ENCODE assay signal across 8 mouse cellular contexts in the genomic region with DNA sequence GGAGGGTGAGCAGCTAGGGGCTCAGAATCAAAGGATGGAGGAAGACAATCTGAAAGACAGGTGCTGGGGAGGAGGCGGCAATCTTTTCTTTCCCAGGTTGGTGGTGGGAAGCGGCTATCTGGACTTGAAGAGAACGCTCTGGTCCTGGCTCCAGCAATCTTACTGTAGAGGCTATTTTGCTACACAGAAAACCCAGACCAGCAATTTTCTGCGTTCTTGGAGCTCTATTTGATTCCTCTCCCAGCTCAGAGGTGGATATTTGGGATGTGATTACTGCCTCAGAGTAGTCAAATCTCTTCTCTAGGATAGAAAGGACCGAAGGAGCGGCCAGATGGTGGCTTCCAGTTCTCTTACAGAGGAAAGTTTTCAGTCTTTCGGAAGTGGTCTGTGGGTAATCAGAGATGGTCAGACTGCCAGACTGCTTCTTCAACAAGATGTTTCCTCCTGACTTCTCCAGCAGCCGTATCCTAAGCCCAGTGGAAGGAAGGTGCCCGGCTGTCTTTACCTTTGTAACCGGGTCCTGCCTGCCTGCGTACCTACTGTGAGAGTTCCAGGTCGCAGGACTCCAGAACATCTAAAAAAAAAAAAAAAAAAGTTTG. TPM values are rescaled to one million over a fixed set of nuclear protein-coding genes. Genes with fewer than 3 reads are reported as not detected.
A peak's percentile ranks its signal among the peaks of the same experiment; 100 is the strongest.
DNase-seq lines count a peak whose midpoint lies in the region; ATAC-seq and TF ChIP-seq lines count a peak whose summit lies in the region.

No protein-coding gene starts in this region.

- H3K4me3 ChIP-seq in liver, embryonic 13.5 days (replicated peaks), result no peak overlapping the region
- no peak overlapping the region for H3K4me3 ChIP-seq in liver, embryonic 12.5 days
- peak overlapping the region; percentile 63 for H3K4me3 ChIP-seq in embryonic facial prominence, embryonic 14.5 days (ENCODE audit: low read depth, low read length)
- H3K4me3 ChIP-seq in hindbrain, postnatal 0 days (ENCODE audit: low read length), result peak overlapping the region; percentile 62
- H3K4me3 ChIP-seq in neural tube, embryonic 12.5 days, result no peak overlapping the region

- WGBS in liver, embryonic 13.5 days (ENCODE audit: insufficient replicate concordance), result 13% methylated on average over 12 of the region's 12 CpGs
- WGBS in liver, embryonic 12.5 days (ENCODE audit: insufficient replicate concordance), result 12% methylated on average over 12 of the region's 12 CpGs
- 33% methylated on average over 12 of the region's 12 CpGs for WGBS in embryonic facial prominence, embryonic 14.5 days
- WGBS in hindbrain, postnatal 0 days, result 35% methylated on average over 12 of the region's 12 CpGs
- WGBS in neural tube, embryonic 12.5 days, result 38% methylated on average over 12 of the region's 12 CpGs

- DNase-seq in liver, embryonic 13.5 days, result no peak
- no peak for DNase-seq in embryonic facial prominence, embryonic 14.5 days (ENCODE audit: low spot score)
- DNase-seq in hindbrain, postnatal 0 days (ENCODE audit: low spot score), result no peak
- DNase-seq in yolk sac, embryonic 10.5 days (ENCODE audit: low spot score), result no peak
- DNase-seq in cerebellum, adult 11 months, result no peak
- no peak for DNase-seq in adrenal gland, postnatal 25 days

- TF ChIP-seq CTCF in hindbrain, postnatal 0 days (IDR thresholded peaks at IDR 0.05; ENCODE audit: low read depth), result no peak

- no peaks in the 10 kb centered on the region for H3K36me3 ChIP-seq in liver, embryonic 13.5 days
- no peaks in the 10 kb centered on the region for H3K36me3 ChIP-seq in liver, embryonic 12.5 days
- H3K36me3 ChIP-seq in embryonic facial prominence, embryonic 14.5 days (ENCODE audit: control insufficient read depth, insufficient read depth, low read length), result no peaks in the 10 kb centered on the region
- H3K36me3 ChIP-seq in hindbrain, postnatal 0 days (ENCODE audit: insufficient read depth, low read length), result no peaks in the 10 kb centered on the region
- no peaks in the 10 kb centered on the region for H3K36me3 ChIP-seq in neural tube, embryonic 12.5 days

- no peaks in the 10 kb centered on the region; the same call in 1 of the 2 replicates for H3K4me1 ChIP-seq in liver, embryonic 13.5 days (replicated peaks)
- H3K4me1 ChIP-seq in liver, embryonic 12.5 days, result no peaks in the 10 kb centered on the region
- H3K4me1 ChIP-seq in embryonic facial prominence, embryonic 14.5 days (ENCODE audit: control insufficient read depth, insufficient read depth, low read length), result peaks cover 20% of the 10 kb centered on the region
- H3K4me1 ChIP-seq in hindbrain, postnatal 0 days (ENCODE audit: insufficient read depth, low read length), result no peaks in the 10 kb centered on the region; the same call in 1 of the 2 replicates
- H3K4me1 ChIP-seq in neural tube, embryonic 12.5 days, result peaks cover 12% of the 10 kb centered on the region

- no peak overlapping the region for H3K27ac ChIP-seq in liver, embryonic 13.5 days
- no peak overlapping the region for H3K27ac ChIP-seq in liver, embryonic 12.5 days
- peak overlapping the region; percentile 85 for H3K27ac ChIP-seq in embryonic facial prominence, embryonic 14.5 days (replicated peaks; ENCODE audit: low read depth, low read length)
- peak overlapping the region; percentile 22; the same call in 1 of the 2 replicates for H3K27ac ChIP-seq in hindbrain, postnatal 0 days
- no peak overlapping the region for H3K27ac ChIP-seq in neural tube, embryonic 12.5 days

- H3K27me3 ChIP-seq in liver, embryonic 13.5 days, result peaks cover 72% of the 10 kb centered on the region
- H3K27me3 ChIP-seq in liver, embryonic 12.5 days (replicated peaks), result peaks cover 67% of the 10 kb centered on the region
- H3K27me3 ChIP-seq in embryonic facial prominence, embryonic 14.5 days (replicated peaks; ENCODE audit: control insufficient read depth, insufficient read depth, low read length), result no peaks in the 10 kb centered on the region
- no peaks in the 10 kb centered on the region for H3K27me3 ChIP-seq in hindbrain, postnatal 0 days (ENCODE audit: insufficient read depth, low read length)
- H3K27me3 ChIP-seq in neural tube, embryonic 12.5 days (replicated peaks), result no peaks in the 10 kb centered on the region

- H3K9ac ChIP-seq in liver, embryonic 13.5 days, result no peak overlapping the region
- H3K9ac ChIP-seq in liver, embryonic 12.5 days, result no peak overlapping the region
- H3K9ac ChIP-seq in embryonic facial prominence, embryonic 14.5 days (ENCODE audit: low read depth, low read length), result peak overlapping the region; percentile 81; the same call in 1 of the 2 replicates
- H3K9ac ChIP-seq in hindbrain, postnatal 0 days (replicated peaks; ENCODE audit: low read length), result 0 out of 2 replicates have a peak overlapping the region, but pooled peaks have one; percentile 67
- H3K9ac ChIP-seq in neural tube, embryonic 12.5 days, result no peak overlapping the region

- H3K4me2 ChIP-seq in liver, embryonic 13.5 days, result peak overlapping the region; percentile 65
- no peak overlapping the region; the same call in 1 of the 2 replicates for H3K4me2 ChIP-seq in liver, embryonic 12.5 days
- peak overlapping the region; percentile 86 for H3K4me2 ChIP-seq in embryonic facial prominence, embryonic 14.5 days (ENCODE audit: low read depth, low read length)
- H3K4me2 ChIP-seq in hindbrain, postnatal 0 days (ENCODE audit: low read depth, low read length), result peak overlapping the region; percentile 96
- peak overlapping the region; percentile 86 for H3K4me2 ChIP-seq in neural tube, embryonic 12.5 days (replicated peaks)

- H3K9me3 ChIP-seq in liver, embryonic 13.5 days (replicated peaks), result no peaks in the 10 kb centered on the region
- no peaks in the 10 kb centered on the region for H3K9me3 ChIP-seq in liver, embryonic 12.5 days (replicated peaks)
- H3K9me3 ChIP-seq in embryonic facial prominence, embryonic 14.5 days (ENCODE audit: control insufficient read depth, low read length), result no peaks in the 10 kb centered on the region
- no peaks in the 10 kb centered on the region for H3K9me3 ChIP-seq in hindbrain, postnatal 0 days (ENCODE audit: low read length)
- no peaks in the 10 kb centered on the region for H3K9me3 ChIP-seq in neural tube, embryonic 12.5 days

- no peak for ATAC-seq in liver, embryonic 13.5 days (ENCODE audit: low read depth)
- no peak for ATAC-seq in liver, embryonic 12.5 days
- no peak for ATAC-seq in embryonic facial prominence, embryonic 14.5 days (ENCODE audit: low read depth)
- ATAC-seq in hindbrain, postnatal 0 days, result no peak
- ATAC-seq in neural tube, embryonic 12.5 days (ENCODE audit: low FRiP score, low read depth), result 0 out of 2 replicates have a peak, but pooled peaks have one; percentile 0

RNA-seq across cellular contexts. Expression of a gene that starts 0.6 kb away (rescaled TPM):
- 7.5 and 10.1 TPM in 2 replicates for polyA plus RNA-seq in liver, embryonic 13.5 days (2015; fragmentation: Nextera tagmentation; extraction: Ambion mirVana)
- 7.5 and 7.9 TPM in 2 replicates for polyA plus RNA-seq in liver, embryonic 12.5 days (2016; fragmentation: Nextera tagmentation; extraction: Ambion mirVana)
- 20.3 and 21.0 TPM in 2 replicates for polyA plus RNA-seq in embryonic facial prominence, embryonic 14.5 days (2014; fragmentation: Nextera tagmentation; extraction: Ambion mirVana)
- 23.9 and 39.9 TPM in 2 replicates for total RNA-seq in hindbrain, postnatal 0 days (2014; rRNA removed)
- polyA plus RNA-seq in hindbrain, postnatal 0 days (2015; fragmentation: Nextera tagmentation; extraction: Ambion mirVana), result 10.4 and 11.6 TPM in 2 replicates
- 42.1 and 43.5 TPM in 2 replicates for polyA plus RNA-seq in neural tube, embryonic 12.5 days (2016; fragmentation: Nextera tagmentation; extraction: Ambion mirVana)
- total RNA-seq in adrenal gland, postnatal 25 days (2021), result 48.4 and 50.5 TPM in 2 replicates

Comparison
In these comparisons a context has a peak if more than half of its experiments do, and no peak if none do; other contexts are left out.
1. H3K27ac ChIP-seq: peak in embryonic facial prominence, embryonic 14.5 days (single experiment) and hindbrain, postnatal 0 days (single experiment); none in liver, embryonic 13.5 days (single experiment), liver, embryonic 12.5 days (single experiment) and neural tube, embryonic 12.5 days (single experiment).
2. H3K4me3 ChIP-seq: peak in embryonic facial prominence, embryonic 14.5 days (single experiment) and hindbrain, postnatal 0 days (single experiment); none in liver, embryonic 13.5 days (single experiment), liver, embryonic 12.5 days (single experiment) and neural tube, embryonic 12.5 days (single experiment).
3. H3K9ac ChIP-seq: peak in embryonic facial prominence, embryonic 14.5 days (single experiment) and hindbrain, postnatal 0 days (single experiment); none in liver, embryonic 13.5 days (single experiment), liver, embryonic 12.5 days (single experiment) and neural tube, embryonic 12.5 days (single experiment).